Mouse (Mus musculus) limb, embryonic 15.5 days (tissue): ENCODE data around the gene Dlg4. TPM values are rescaled to one million over a fixed set of nuclear protein-coding genes. Genes with fewer than 3 reads are reported as not detected.

Source experiments
- ATAC-seq: fragments of 200-750 bp; cut with Nextera tagmentation; 2 replicates; pipeline ENCODE4 v1.8.0; 2017; ENCODE audit warnings: low read depth, moderate TSS enrichment; ENCODE audit not compliant: insufficient number of reproducible peaks, low FRiP score, low TSS enrichment
- H3K27ac ChIP-seq: fragments of 300-500 bp; sonication (generic); 2 replicates; pipeline ENCODE4 v1.5.1; 2015; ENCODE audit warnings: moderate library complexity, mild to moderate bottlenecking, inconsistent platforms
- H3K27me3 ChIP-seq: fragments of 300-500 bp; sonication (generic); 2 replicates; pipeline ENCODE4 v1.6.1; 2015; ENCODE audit warnings: inconsistent platforms
- H3K36me3 ChIP-seq: fragments of 300-500 bp; sonication (generic); 2 replicates; pipeline ENCODE4 v1.6.1; 2015; ENCODE audit warnings: inconsistent platforms
- H3K4me1 ChIP-seq: fragments of 300-500 bp; sonication (generic); 2 replicates; pipeline ENCODE4 v1.6.1; 2015; ENCODE audit warnings: inconsistent platforms
- H3K4me2 ChIP-seq: fragments of 300-500 bp; sonication (generic); 2 replicates; pipeline ENCODE4 v1.6.1; 2015; ENCODE audit warnings: mild to moderate bottlenecking, inconsistent platforms
- H3K4me3 ChIP-seq: fragments of 300-500 bp; sonication (generic); 2 replicates; pipeline ENCODE4 v1.5.1; 2015; ENCODE audit warnings: mild to moderate bottlenecking, inconsistent platforms
- H3K9ac ChIP-seq: fragments of 300-500 bp; sonication (generic); 2 replicates; pipeline ENCODE4 v1.6.1; 2015; ENCODE audit warnings: inconsistent platforms
- H3K9me3 ChIP-seq: fragments of 300-500 bp; sonication (generic); 2 replicates; pipeline ENCODE4 v1.6.1; 2016; ENCODE audit warnings: inconsistent platforms
- WGBS: fragments of 180-500 bp; shearing (Covaris S2); methylation state at CpG from one replicate; pipeline ENCODE4 v1.1.7; 2015; 5-methylcytosine and 5-hydroxymethylcytosine counted together
- polyA plus RNA-seq: library from polyadenylated mRNA; unstranded; fragments of >200 nt; fragmentation: Nextera tagmentation; extraction: Ambion mirVana; gene quantifications from 2 replicates; pipeline ENCODE4 v1.2.1, GENCODE M21; 2015

Dlg4 gene
- polyA plus RNA-seq, 1 experiment from 2014 or later = 10.7 TPM

DNA sequence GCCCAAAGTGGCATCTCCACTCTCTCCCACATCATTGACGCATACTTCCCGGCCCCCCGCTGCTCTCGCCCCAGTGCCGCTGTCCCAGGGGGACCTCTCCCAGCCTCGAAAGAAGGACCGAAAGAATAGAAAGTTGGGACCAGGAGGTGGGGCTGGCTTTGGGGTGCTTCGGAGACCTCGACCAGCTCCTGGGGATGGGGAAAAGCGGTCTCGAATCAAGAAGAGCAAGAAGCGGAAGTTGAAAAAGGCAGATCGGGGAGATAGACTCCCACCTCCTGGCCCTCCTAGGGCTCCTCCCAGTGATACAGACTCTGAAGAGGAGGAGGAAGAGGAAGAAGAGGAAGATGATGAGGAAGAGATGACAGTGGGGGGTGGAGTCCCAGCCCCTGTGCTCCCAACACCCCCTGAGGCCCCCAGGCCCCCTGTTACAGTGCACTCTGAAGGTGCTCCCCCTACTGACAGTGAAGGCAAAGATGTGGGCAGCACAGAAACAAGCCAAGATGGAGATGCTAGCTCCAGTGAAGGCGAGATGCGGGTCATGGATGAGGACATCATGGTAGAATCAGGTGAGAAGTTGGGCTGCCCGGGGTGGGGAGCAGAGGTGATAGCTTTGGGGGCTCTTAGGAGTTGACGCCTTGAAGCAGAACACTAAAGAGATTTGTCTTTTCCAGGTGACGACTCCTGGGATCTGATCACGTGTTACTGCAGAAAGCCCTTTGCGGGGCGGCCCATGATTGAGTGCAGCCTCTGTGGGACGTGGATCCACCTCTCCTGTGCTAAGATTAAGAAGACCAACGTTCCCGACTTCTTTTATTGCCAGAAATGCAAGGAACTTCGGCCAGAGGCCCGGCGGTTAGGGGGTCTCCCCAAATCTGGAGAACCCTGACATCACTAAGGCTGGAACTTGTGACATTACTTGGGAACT, 17.9 kb upstream of the Dlg4 start:
- Histone ChIP-seq H3K4me3 (no peak overlapping the region), H3K4me1 (peaks cover 54% of the 10 kb centered on the region), H3K36me3 (peaks cover 35% of the 10 kb centered on the region), H3K27me3 (no peaks in the 10 kb centered on the region), H3K9ac (no peak overlapping the region), H3K9me3 (no peaks in the 10 kb centered on the region), H3K4me2 (no peak overlapping the region), H3K27ac (peak overlapping the region; percentile 98; the same call in 1 of the 2 replicates)
- no peak for ATAC-seq
- WGBS = 88% methylated on average over 27 of the region's 27 CpGs

- H3K4me1 ChIP-seq = peaks cover 57% of the 10 kb centered on the region
- no peaks in the 10 kb centered on the region for H3K9me3 ChIP-seq
- peak overlapping the region; percentile 98 for H3K27ac ChIP-seq
- no peak for ATAC-seq
- WGBS = 70% methylated on average over 8 of the region's 8 CpGs
- H3K4me2 ChIP-seq = no peak overlapping the region
- H3K27me3 ChIP-seq = no peaks in the 10 kb centered on the region
- H3K4me3 ChIP-seq = peak overlapping the region; percentile 88; the same call in 1 of the 2 replicates
- H3K36me3 ChIP-seq = peaks cover 30% of the 10 kb centered on the region
- no peak overlapping the region for H3K9ac ChIP-seq
Measured at GRCm38 (mm10) chr11:69999666-70000065, 17.1 kb upstream of the Dlg4 start.

GRCm38 (mm10) chr11:70000396-70000898, 16.3 kb upstream of the Dlg4 start, which contains the start of gene Dvl2:
Dvl2 (plus strand) TSS chr11:70000595.
- H3K4me2 ChIP-seq = peak within 1 kb of the TSS; percentile 67
- H3K27ac ChIP-seq = peak within 1 kb of the TSS; percentile 98
- WGBS = under 1% methylated on average over 47 of the region's 48 CpGs
- H3K27me3 ChIP-seq = no peaks in the 10 kb centered on the region
- peaks cover 58% of the 10 kb centered on the region for H3K4me1 ChIP-seq
- peaks cover 36% of the 10 kb centered on the region for H3K36me3 ChIP-seq
- peak within 1 kb of the TSS; percentile 83 for H3K9ac ChIP-seq
- H3K4me3 ChIP-seq = peak within 1 kb of the TSS; percentile 88
- peak; percentile 57 for ATAC-seq
- H3K9me3 ChIP-seq = no peaks in the 10 kb centered on the region

- Histone ChIP-seq H3K4me3 (peak overlapping the region; percentile 88), H3K4me2 (peak overlapping the region; percentile 67), H3K9ac (peak overlapping the region; percentile 83), H3K27ac (peak overlapping the region; percentile 98), H3K9me3 (no peaks in the 10 kb centered on the region), H3K27me3 (no peaks in the 10 kb centered on the region), H3K4me1 (peaks cover 58% of the 10 kb centered on the region), H3K36me3 (peaks cover 43% of the 10 kb centered on the region)
- WGBS = 11% methylated on average over 8 of the region's 8 CpGs
- no peak for ATAC-seq
Measured at GRCm38 (mm10) chr11:70001159-70001558, 15.6 kb upstream of the Dlg4 start.

GRCm38 (mm10) chr11:70001865-70002264, 14.9 kb upstream of the Dlg4 start:
- peaks cover 58% of the 10 kb centered on the region for H3K4me1 ChIP-seq
- no peak overlapping the region for H3K9ac ChIP-seq
- no peak overlapping the region for H3K27ac ChIP-seq
- H3K36me3 ChIP-seq = peaks cover 50% of the 10 kb centered on the region
- no peak for ATAC-seq
- H3K4me3 ChIP-seq = peak overlapping the region; percentile 88
- no peaks in the 10 kb centered on the region for H3K9me3 ChIP-seq
- H3K4me2 ChIP-seq = peak overlapping the region; percentile 67
- H3K27me3 ChIP-seq = no peaks in the 10 kb centered on the region

GRCm38 (mm10) chr11:70002471-70002870, 14.3 kb upstream of the Dlg4 start:
- peak overlapping the region; percentile 88; the same call in 1 of the 2 replicates for H3K4me3 ChIP-seq
- H3K9me3 ChIP-seq = no peaks in the 10 kb centered on the region
- H3K4me2 ChIP-seq = peak overlapping the region; percentile 67
- H3K9ac ChIP-seq = no peak overlapping the region
- WGBS = 90% methylated on average over 2 of the region's 2 CpGs
- peaks cover 53% of the 10 kb centered on the region for H3K4me1 ChIP-seq
- peaks cover 57% of the 10 kb centered on the region for H3K36me3 ChIP-seq
- no peaks in the 10 kb centered on the region for H3K27me3 ChIP-seq
- ATAC-seq = no peak
- no peak overlapping the region for H3K27ac ChIP-seq

DNA sequence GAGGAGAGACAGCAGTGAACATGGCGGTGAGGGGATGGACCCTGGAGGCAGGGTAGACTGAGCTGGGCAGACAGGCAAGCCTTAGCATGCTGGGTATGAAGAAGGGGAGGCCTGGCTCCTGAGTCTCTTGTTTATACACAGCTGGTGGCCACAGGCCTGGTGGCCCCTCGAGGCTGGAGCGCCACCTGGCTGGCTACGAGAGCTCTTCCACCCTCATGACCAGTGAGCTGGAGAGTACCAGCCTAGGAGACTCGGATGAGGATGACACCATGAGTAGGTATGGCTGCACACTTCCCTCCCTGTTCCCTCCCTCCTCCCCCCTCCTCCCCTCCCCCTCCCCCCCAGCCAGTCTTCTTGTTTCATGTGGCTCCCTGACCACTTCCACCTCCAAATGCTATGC, 11.2 kb upstream of the Dlg4 start:
- Histone ChIP-seq H3K9ac (no peak overlapping the region), H3K27ac (no peak overlapping the region), H3K4me3 (no peak overlapping the region), H3K4me2 (no peak overlapping the region), H3K27me3 (no peaks in the 10 kb centered on the region), H3K4me1 (peaks cover 33% of the 10 kb centered on the region), H3K36me3 (peaks cover 67% of the 10 kb centered on the region), H3K9me3 (no peaks in the 10 kb centered on the region)
- ATAC-seq = no peak
- 59% methylated on average over 4 of the region's 5 CpGs for WGBS

DNA sequence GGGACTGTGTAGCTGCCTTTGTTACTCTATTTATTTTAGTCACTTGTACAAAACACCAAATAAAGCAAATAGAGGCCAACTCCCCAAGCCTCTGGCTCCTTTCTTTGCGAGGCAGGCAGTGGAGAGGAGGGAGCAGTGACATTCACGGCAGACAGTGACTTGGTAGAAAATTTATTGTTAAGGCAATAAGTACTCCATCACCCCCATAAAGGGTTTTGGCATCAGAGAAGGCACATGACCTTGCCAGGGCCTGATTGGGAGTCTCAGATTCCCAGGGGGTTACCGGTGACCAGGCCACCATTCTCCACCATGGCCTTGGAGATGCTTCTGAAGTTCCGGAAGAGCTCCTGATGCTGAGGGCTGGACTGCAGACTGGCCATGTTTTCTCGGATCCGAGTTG, 6.7 kb upstream of the Dlg4 start:
- no peak overlapping the region for H3K4me3 ChIP-seq
- peaks cover 12% of the 10 kb centered on the region for H3K4me1 ChIP-seq
- no peak overlapping the region for H3K9ac ChIP-seq
- no peak for ATAC-seq
- peaks cover 91% of the 10 kb centered on the region for H3K36me3 ChIP-seq
- no peaks in the 10 kb centered on the region for H3K9me3 ChIP-seq
- no peaks in the 10 kb centered on the region for H3K27me3 ChIP-seq
- no peak overlapping the region for H3K4me2 ChIP-seq
- WGBS = 92% methylated on average over 6 of the region's 6 CpGs
- H3K27ac ChIP-seq = no peak overlapping the region

DNA sequence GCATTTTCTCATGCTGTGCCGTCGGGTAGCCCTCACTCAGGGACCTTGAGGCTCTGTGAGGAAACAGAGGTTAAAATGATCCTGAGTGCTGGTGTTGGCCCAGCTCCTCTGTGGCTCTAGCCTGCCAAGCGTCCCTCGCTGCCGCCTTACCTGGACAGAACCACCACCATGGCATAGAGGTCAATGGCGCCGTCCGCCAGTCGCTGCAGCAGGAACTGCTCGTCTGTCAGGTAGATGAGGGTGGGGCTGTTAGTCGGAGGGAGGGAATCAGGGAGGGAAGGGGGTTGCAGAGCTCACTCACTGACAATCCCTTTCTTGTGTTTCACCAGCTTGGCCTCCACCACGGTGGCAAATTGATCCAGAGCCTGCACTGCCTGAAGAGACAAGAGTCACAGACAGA, 6.2 kb upstream of the Dlg4 start:
- H3K27ac ChIP-seq = no peak overlapping the region
- H3K9me3 ChIP-seq = no peaks in the 10 kb centered on the region
- ATAC-seq = no peak
- H3K4me3 ChIP-seq = no peak overlapping the region
- peaks cover 12% of the 10 kb centered on the region for H3K4me1 ChIP-seq
- H3K9ac ChIP-seq = no peak overlapping the region
- peaks cover 86% of the 10 kb centered on the region for H3K36me3 ChIP-seq
- no peak overlapping the region for H3K4me2 ChIP-seq
- H3K27me3 ChIP-seq = no peaks in the 10 kb centered on the region
- 88% methylated on average over 12 of the region's 12 CpGs for WGBS

DNA sequence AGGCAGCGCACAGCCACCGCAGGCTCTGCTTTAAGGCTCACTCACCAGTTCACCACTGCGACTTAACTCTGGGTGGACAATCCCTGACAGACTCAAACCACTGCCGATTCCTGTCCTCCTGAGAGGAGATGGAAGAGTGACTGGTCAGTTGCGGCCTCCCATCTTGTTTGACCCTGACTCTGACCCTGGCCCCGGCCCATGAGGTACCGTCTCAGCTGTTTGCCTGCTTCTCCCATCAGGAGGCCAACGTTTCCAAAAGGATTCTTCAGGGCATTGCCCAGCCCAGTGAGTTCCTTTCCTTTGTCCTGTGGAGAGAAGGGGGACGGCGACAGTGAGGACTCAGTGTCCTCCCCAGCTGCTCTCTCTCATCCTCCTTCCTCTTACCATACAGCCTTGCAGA, 5.8 kb upstream of the Dlg4 start:
- no peak overlapping the region for H3K9ac ChIP-seq
- H3K4me2 ChIP-seq = no peak overlapping the region
- H3K36me3 ChIP-seq = peaks cover 82% of the 10 kb centered on the region
- peaks cover 12% of the 10 kb centered on the region for H3K4me1 ChIP-seq
- no peaks in the 10 kb centered on the region for H3K9me3 ChIP-seq
- ATAC-seq = no peak
- 90% methylated on average over 10 of the region's 10 CpGs for WGBS
- no peak overlapping the region for H3K27ac ChIP-seq
- H3K4me3 ChIP-seq = no peak overlapping the region
- H3K27me3 ChIP-seq = no peaks in the 10 kb centered on the region

- no peaks in the 10 kb centered on the region for H3K9me3 ChIP-seq
- peaks cover 21% of the 10 kb centered on the region for H3K4me1 ChIP-seq
- WGBS = 86% methylated on average over 9 of the region's 9 CpGs
- no peak overlapping the region for H3K4me3 ChIP-seq
- no peak for ATAC-seq
- no peak overlapping the region for H3K27ac ChIP-seq
- H3K9ac ChIP-seq = no peak overlapping the region
- H3K4me2 ChIP-seq = no peak overlapping the region
- peaks cover 63% of the 10 kb centered on the region for H3K36me3 ChIP-seq
- H3K27me3 ChIP-seq = no peaks in the 10 kb centered on the region
Measured at GRCm38 (mm10) chr11:70012931-70013330, 3.8 kb upstream of the Dlg4 start.

GRCm38 (mm10) chr11:70013408-70013807, 3.3 kb upstream of the Dlg4 start:
- Histone ChIP-seq H3K36me3 (peaks cover 58% of the 10 kb centered on the region), H3K27ac (no peak overlapping the region), H3K4me1 (peaks cover 23% of the 10 kb centered on the region), H3K4me3 (no peak overlapping the region), H3K9me3 (no peaks in the 10 kb centered on the region), H3K4me2 (no peak overlapping the region), H3K27me3 (no peaks in the 10 kb centered on the region), H3K9ac (no peak overlapping the region)
- 90% methylated on average over 3 of the region's 3 CpGs for WGBS
- ATAC-seq = no peak
